Mouse (Mus musculus): ENCODE measurements around the gene Tmub2. TPM values are rescaled to one million over a fixed set of nuclear protein-coding genes. Genes with fewer than 3 reads are reported as not detected.

Gene Tmub2
- polyA plus RNA-seq, 1 experiment from 2014 or later, result 46.1 TPM

- WGBS, result 1% methylated on average over 23 of the region's 125 CpGs
- TF ChIP-seq EP300 (IDR thresholded peaks at IDR 0.05), result no peak
- TF ChIP-seq CTCF (IDR thresholded peaks at IDR 0.05), result no peak
- H3K9ac ChIP-seq (replicated peaks; ENCODE audit: low read depth), result peak within 1 kb of the TSS; percentile 87
- no peaks in the 10 kb centered on the region for H3K9me3 ChIP-seq (ENCODE audit: low read length)
- H3K27ac ChIP-seq (ENCODE audit: low read length), result peak within 1 kb of the TSS; percentile 97
- DNase-seq (ENCODE audit: low spot score) (peak; percentile 100), ATAC-seq (peak; percentile 96)
- H3K36me3 ChIP-seq (ENCODE audit: insufficient read depth, low read length), result peaks cover 10% of the 10 kb centered on the region
- peaks cover 6% of the 10 kb centered on the region; the same call in 1 of the 2 replicates for H3K4me1 ChIP-seq (ENCODE audit: insufficient read depth, low read depth, low read length)
- peak within 1 kb of the TSS; percentile 88 for H3K4me3 ChIP-seq (ENCODE audit: low read depth, low read length)
- peak within 1 kb of the TSS; percentile 83 for H3K4me2 ChIP-seq (replicated peaks; ENCODE audit: low read depth, low read length)
- no peaks in the 10 kb centered on the region for H3K27me3 ChIP-seq (replicated peaks; ENCODE audit: insufficient read depth, low read length)
These were observed 12.1 kb downstream of the Tmub2 start, which contains the start of gene Atxn7l3 for GRCm38 (mm10) chr11:102296491-102297472. TSS of gene Atxn7l3 (minus strand) at chr11:102296631.

- peak overlapping the region; percentile 97 for H3K27ac ChIP-seq (ENCODE audit: low read length)
- TF ChIP-seq EP300 (IDR thresholded peaks at IDR 0.05), result no peak
- DNase-seq (ENCODE audit: low spot score) (no peak), ATAC-seq (no peak)
- 21% methylated on average over 27 of the region's 27 CpGs for WGBS
- no peaks in the 10 kb centered on the region for H3K9me3 ChIP-seq (ENCODE audit: low read length)
- no peaks in the 10 kb centered on the region for H3K27me3 ChIP-seq (replicated peaks; ENCODE audit: insufficient read depth, low read length)
- peak overlapping the region; percentile 88 for H3K4me3 ChIP-seq (ENCODE audit: low read depth, low read length)
- H3K4me1 ChIP-seq (ENCODE audit: insufficient read depth, low read depth, low read length), result peaks cover 6% of the 10 kb centered on the region; the same call in 1 of the 2 replicates
- H3K4me2 ChIP-seq (replicated peaks; ENCODE audit: low read depth, low read length), result peak overlapping the region; percentile 83
- H3K36me3 ChIP-seq (ENCODE audit: insufficient read depth, low read length), result no peaks in the 10 kb centered on the region
- peak overlapping the region; percentile 64 for H3K9ac ChIP-seq (replicated peaks; ENCODE audit: low read depth)
These were observed 13.1 kb downstream of the Tmub2 start for GRCm38 (mm10) chr11:102297577-102298556.

- Histone ChIP-seq H3K27me3 (replicated peaks; ENCODE audit: insufficient read depth, low read length) (no peaks in the 10 kb centered on the region), H3K27ac (ENCODE audit: low read length) (no peak overlapping the region), H3K9ac (replicated peaks; ENCODE audit: low read depth) (no peak overlapping the region), H3K36me3 (ENCODE audit: insufficient read depth, low read length) (no peaks in the 10 kb centered on the region), H3K4me3 (ENCODE audit: low read depth, low read length) (no peak overlapping the region), H3K4me2 (replicated peaks; ENCODE audit: low read depth, low read length) (no peak overlapping the region), H3K9me3 (ENCODE audit: low read length) (no peaks in the 10 kb centered on the region), H3K4me1 (ENCODE audit: insufficient read depth, low read depth, low read length) (peaks cover 4% of the 10 kb centered on the region; the same call in 1 of the 2 replicates)
- DNase-seq (ENCODE audit: low spot score) (peak; percentile 52), ATAC-seq (no peak)
- no peak for TF ChIP-seq EP300 (IDR thresholded peaks at IDR 0.05)
- TF ChIP-seq CTCF (IDR thresholded peaks at IDR 0.05), result peak; percentile 80
- WGBS, result 6% methylated on average over 1 of the region's 1 CpGs
These were observed 15.1 kb downstream of the Tmub2 start for GRCm38 (mm10) chr11:102299839-102300238.

- H3K36me3 ChIP-seq (ENCODE audit: insufficient read depth, low read length), result peaks cover 19% of the 10 kb centered on the region; the same call in 1 of the 2 replicates
- TF ChIP-seq EP300 (IDR thresholded peaks at IDR 0.05), result no peak
- no peak for TF ChIP-seq CTCF (IDR thresholded peaks at IDR 0.05)
- H3K4me3 ChIP-seq (ENCODE audit: low read depth, low read length), result no peak overlapping the region
- no peaks in the 10 kb centered on the region for H3K9me3 ChIP-seq (ENCODE audit: low read length)
- DNase-seq (ENCODE audit: low spot score) (no peak), ATAC-seq (no peak)
- H3K4me1 ChIP-seq (ENCODE audit: insufficient read depth, low read depth, low read length), result peaks cover 3% of the 10 kb centered on the region; the same call in 1 of the 2 replicates
- H3K27ac ChIP-seq (ENCODE audit: low read length), result no peak overlapping the region
- WGBS, result 41% methylated on average over 2 of the region's 2 CpGs
- H3K4me2 ChIP-seq (replicated peaks; ENCODE audit: low read depth, low read length), result no peak overlapping the region
- no peak overlapping the region for H3K9ac ChIP-seq (replicated peaks; ENCODE audit: low read depth)
- H3K27me3 ChIP-seq (replicated peaks; ENCODE audit: insufficient read depth, low read length), result no peaks in the 10 kb centered on the region
These were observed 19.4 kb downstream of the Tmub2 start for GRCm38 (mm10) chr11:102304141-102304540.

GRCm38 (mm10) chr11:102305359-102305758, 20.6 kb downstream of the Tmub2 start:
- no peak overlapping the region for H3K4me2 ChIP-seq (replicated peaks; ENCODE audit: low read depth, low read length)
- WGBS, result 46% methylated on average over 3 of the region's 3 CpGs
- H3K27me3 ChIP-seq (replicated peaks; ENCODE audit: insufficient read depth, low read length), result no peaks in the 10 kb centered on the region
- H3K9me3 ChIP-seq (ENCODE audit: low read length), result no peaks in the 10 kb centered on the region
- no peak for DNase-seq (ENCODE audit: low spot score)
- peaks cover 19% of the 10 kb centered on the region; the same call in 1 of the 2 replicates for H3K36me3 ChIP-seq (ENCODE audit: insufficient read depth, low read length)
- no peak overlapping the region for H3K4me3 ChIP-seq (ENCODE audit: low read depth, low read length)
- H3K9ac ChIP-seq (replicated peaks; ENCODE audit: low read depth), result no peak overlapping the region
- TF ChIP-seq EP300 (IDR thresholded peaks at IDR 0.05) (no peak), CTCF (IDR thresholded peaks at IDR 0.05) (no peak)
- peaks cover 11% of the 10 kb centered on the region for H3K4me1 ChIP-seq (ENCODE audit: insufficient read depth, low read depth, low read length)
- ATAC-seq, result no peak
- no peak overlapping the region for H3K27ac ChIP-seq (ENCODE audit: low read length)
